Mouse (Mus musculus): Measurements from ENCODE around the gene L2hgdh.

DNA sequence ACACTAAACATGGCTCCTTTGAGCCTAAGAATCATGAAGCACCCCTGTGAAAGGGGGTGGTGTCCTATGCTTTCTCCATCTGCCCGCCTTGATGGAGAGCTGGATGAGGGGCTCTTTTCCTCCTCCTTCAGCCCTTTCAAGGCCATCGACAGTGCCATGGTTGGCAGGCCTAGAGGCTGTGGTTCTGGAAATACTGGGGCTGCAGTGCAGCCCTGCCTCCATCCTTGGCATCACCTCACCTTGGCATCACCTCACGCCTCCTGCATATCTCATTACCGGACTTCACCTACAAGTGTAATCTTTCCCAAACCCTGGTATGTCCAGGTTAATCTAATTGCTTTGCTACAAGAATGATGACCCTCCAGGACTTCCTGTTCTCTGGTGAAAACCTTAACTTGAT is 48.5 kb downstream of the L2hgdh start:
- no peak for TF ChIP-seq CTCF (IDR thresholded peaks at IDR 0.05)
- no peak for TF ChIP-seq EP300 (IDR thresholded peaks at IDR 0.05)

Measured in lung, postnatal 0 days (tissue).